Mouse (Mus musculus): ENCODE data around the gene Wfdc6b.

DNA sequence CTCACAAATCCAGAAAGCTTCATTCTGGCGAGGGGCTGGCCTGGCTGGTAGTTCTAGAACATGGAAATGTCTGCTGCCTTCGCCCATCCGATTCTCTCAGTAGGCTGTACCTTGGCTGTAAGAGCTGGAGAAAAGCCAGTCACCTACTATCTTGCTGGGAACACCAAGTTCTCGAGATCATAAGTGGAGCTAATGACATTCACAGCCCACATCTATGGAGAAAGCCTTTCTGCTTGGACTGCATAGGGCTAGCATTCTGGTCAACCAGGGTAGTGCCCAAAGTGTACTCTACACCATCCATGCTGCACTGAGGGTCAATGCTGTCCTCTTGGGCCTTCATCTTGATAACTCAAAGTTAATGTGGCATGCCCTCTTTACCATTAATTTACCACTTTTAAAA is 19.8 kb upstream of the Wfdc6b start, which contains the start of gene Eppin:
- no peak for TF ChIP-seq CTCF (IDR thresholded peaks at IDR 0.05; ENCODE audit: extremely low read depth, insufficient read length, insufficient replicate concordance, low read depth, low read length)
- no peak for TF ChIP-seq POLR2A (IDR thresholded peaks at IDR 0.05; ENCODE audit: low read depth, low read length)

Measured in small intestine, adult 2 months (tissue).